Mouse (Mus musculus) liver, adult 2 months (tissue): ENCODE measurements around the gene Gm4756.

Experiments
- CTCF ChIP-seq: fragments of 200-500 bp; IDR thresholded peaks from 2 replicates; pipeline ENCODE4 v1.5.1; 2011; ENCODE audit warnings: low read depth, low read length, control low read depth
- POLR2A ChIP-seq: fragments of 200-500 bp; IDR thresholded peaks from 2 replicates; pipeline ENCODE4 v1.6.1; 2011; ENCODE audit warnings: low read length, control low read depth; ENCODE audit not compliant: insufficient read depth; ENCODE audit errors: extremely low read depth

GRCm38 (mm10) chr12:72585339-72585738, 64.1 kb downstream of the Gm4756 start:
- TF ChIP-seq POLR2A (no peak), CTCF (no peak)
